Mouse (Mus musculus) intestine, postnatal 0 days (tissue): Measurements from ENCODE around the gene Cdadc1. TPM values are rescaled to one million over a fixed set of nuclear protein-coding genes. Genes with fewer than 3 reads are reported as not detected.

Source experiments
- ATAC-seq: fragments of 200-750 bp; cut with Nextera tagmentation; 2 replicates; pipeline ENCODE4 v1.8.0; 2017; ENCODE audit warnings: mild to moderate bottlenecking, moderate TSS enrichment, moderate library complexity
- H3K27ac ChIP-seq: fragments of 300-500 bp; sonication (generic); 2 replicates; pipeline ENCODE4 v1.5.1; 2014; ENCODE audit warnings: mild to moderate bottlenecking, low read depth, low read length, moderate library complexity
- H3K27me3 ChIP-seq: fragments of 300-500 bp; sonication (generic); replicated peaks from 2 replicates; pipeline ENCODE4 v1.6.1; 2014; ENCODE audit warnings: low read length, mixed read lengths; ENCODE audit not compliant: control insufficient read depth, insufficient read depth
- H3K36me3 ChIP-seq: fragments of 300-500 bp; sonication (generic); 2 replicates; pipeline ENCODE4 v1.6.1; 2014; ENCODE audit warnings: mild to moderate bottlenecking, moderate library complexity; ENCODE audit not compliant: control insufficient read depth, insufficient read depth
- H3K4me1 ChIP-seq: fragments of 300-500 bp; sonication (generic); replicated peaks from 2 replicates; pipeline ENCODE4 v1.6.1; 2014; ENCODE audit warnings: antibody characterized with exemption, low read length, mixed read lengths; ENCODE audit not compliant: control insufficient read depth, insufficient read depth
- H3K4me2 ChIP-seq: fragments of 300-500 bp; sonication (generic); replicated peaks from 2 replicates; pipeline ENCODE4 v1.6.1; 2014; ENCODE audit warnings: low read depth, mild to moderate bottlenecking, moderate library complexity
- H3K4me3 ChIP-seq: fragments of 300-500 bp; sonication (generic); 2 replicates; pipeline ENCODE4 v1.5.1; 2014; ENCODE audit warnings: low read depth, low read length
- H3K9ac ChIP-seq: fragments of 300-500 bp; sonication (generic); 2 replicates; pipeline ENCODE4 v1.6.1; 2014; ENCODE audit warnings: mild to moderate bottlenecking, low read depth, low read length
- H3K9me3 ChIP-seq: fragments of 300-500 bp; sonication (generic); 2 replicates; pipeline ENCODE4 v1.6.1; 2016; ENCODE audit warnings: mixed run types; ENCODE audit not compliant: control insufficient read depth
- CTCF ChIP-seq: sonication (generic); IDR thresholded peaks from 2 replicates; pipeline ENCODE4 v1.5.1; 2016; ENCODE audit warnings: low read depth, mild to moderate bottlenecking, control low read depth, antibody characterized with exemption, moderate library complexity
- WGBS: fragments of 180-500 bp; shearing (Covaris S2); extraction: QIAGEN DNeasy Blood & Tissue Kit; methylation state at CpG from one replicate; pipeline ENCODE4 v1.1.7; 2014; 5-methylcytosine and 5-hydroxymethylcytosine counted together
- polyA plus RNA-seq: library from polyadenylated mRNA; unstranded; fragments of >200 nt; fragmentation: Nextera tagmentation; extraction: Ambion mirVana; gene quantifications from 2 replicates; pipeline ENCODE4 v1.2.1, GENCODE M21; 2015

Gene Cdadc1
- polyA plus RNA-seq, 1 experiment from 2014 or later, result 22.3 TPM

GRCm38 (mm10) chr14:59576385-59576784 is 21.4 kb downstream of the Cdadc1 start:
- Histone ChIP-seq H3K4me2 (no peak overlapping the region), H3K27ac (no peak overlapping the region), H3K4me1 (no peaks in the 10 kb centered on the region), H3K27me3 (no peaks in the 10 kb centered on the region), H3K9me3 (no peaks in the 10 kb centered on the region), H3K9ac (no peak overlapping the region), H3K36me3 (peaks cover 48% of the 10 kb centered on the region), H3K4me3 (no peak overlapping the region)
- 90% methylated on average over 5 of the region's 5 CpGs for WGBS
- no peak for TF ChIP-seq CTCF
- ATAC-seq, result no peak

- Histone ChIP-seq H3K27me3 (no peaks in the 10 kb centered on the region), H3K9me3 (no peaks in the 10 kb centered on the region), H3K4me1 (no peaks in the 10 kb centered on the region), H3K36me3 (peaks cover 32% of the 10 kb centered on the region; the same call in 1 of the 2 replicates), H3K4me3 (no peak overlapping the region), H3K27ac (no peak overlapping the region), H3K9ac (no peak overlapping the region), H3K4me2 (no peak overlapping the region)
- no peak for ATAC-seq
- no peak for TF ChIP-seq CTCF
- 86% methylated on average over 6 of the region's 6 CpGs for WGBS
These were observed 31.0 kb downstream of the Cdadc1 start for GRCm38 (mm10) chr14:59566756-59567155.

DNA sequence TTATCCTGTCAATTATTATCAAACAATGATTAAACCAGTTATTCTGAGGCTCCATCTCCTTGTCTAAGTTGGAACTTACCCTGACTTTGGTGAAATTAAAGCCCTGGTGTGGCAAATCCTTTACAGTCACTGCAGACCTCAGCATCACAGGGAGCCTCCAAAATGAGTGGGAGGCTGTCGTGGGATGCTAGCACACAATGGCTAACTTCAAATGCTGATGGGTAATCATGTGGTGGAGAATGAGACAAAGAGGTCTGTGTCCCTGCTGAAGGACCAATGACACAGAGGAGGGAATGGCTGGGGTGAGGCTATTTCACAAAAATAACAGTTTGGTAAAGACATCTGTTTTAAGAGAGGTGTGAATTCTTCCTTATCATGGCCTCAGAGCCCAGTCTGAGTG is 39.9 kb downstream of the Cdadc1 start:
- Histone ChIP-seq H3K27me3 (no peaks in the 10 kb centered on the region), H3K4me3 (no peak overlapping the region), H3K9ac (no peak overlapping the region), H3K36me3 (no peaks in the 10 kb centered on the region), H3K4me2 (no peak overlapping the region), H3K9me3 (no peaks in the 10 kb centered on the region), H3K4me1 (no peaks in the 10 kb centered on the region), H3K27ac (no peak overlapping the region)
- ATAC-seq, result no peak
- WGBS, result 64% methylated on average over 1 of the region's 1 CpGs
- TF ChIP-seq CTCF, result no peak

DNA sequence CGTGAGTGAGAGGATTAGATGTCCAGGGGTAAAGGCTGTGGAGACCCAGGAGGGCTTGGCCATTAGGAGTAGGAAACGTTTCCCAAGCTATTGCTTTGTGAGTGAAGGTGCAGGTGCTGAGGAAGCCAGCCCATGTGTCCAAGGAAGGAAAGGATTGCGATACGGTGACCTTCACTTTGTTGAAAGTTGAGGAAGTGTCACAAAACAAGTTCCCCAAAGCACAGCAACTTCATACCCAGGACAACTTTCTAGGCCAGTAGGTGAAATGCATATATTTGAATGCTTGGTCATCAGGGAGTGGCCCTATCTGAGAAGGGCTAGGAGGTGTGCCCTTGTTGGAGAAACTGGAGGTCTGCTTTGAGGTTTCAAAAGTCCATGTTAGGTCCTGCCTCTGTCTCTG is 40.7 kb downstream of the Cdadc1 start:
- no peak for ATAC-seq
- no peak overlapping the region for H3K4me2 ChIP-seq

GRCm38 (mm10) chr14:59555928-59556531 is 41.7 kb downstream of the Cdadc1 start:
- Histone ChIP-seq H3K27me3 (no peaks in the 10 kb centered on the region), H3K9me3 (no peaks in the 10 kb centered on the region), H3K4me1 (no peaks in the 10 kb centered on the region), H3K36me3 (no peaks in the 10 kb centered on the region), H3K27ac (no peak overlapping the region), H3K4me2 (peak overlapping the region; percentile 51), H3K9ac (no peak overlapping the region), H3K4me3 (no peak overlapping the region)
- peak; percentile 54; the same call in 1 of the 2 replicates for ATAC-seq
- TF ChIP-seq CTCF, result peak; percentile 86
- WGBS, result 46% methylated on average over 13 of the region's 13 CpGs

More for the DNA sequence above, 40.7 kb downstream of the Cdadc1 start:
- WGBS, result 64% methylated on average over 4 of the region's 4 CpGs
- no peak overlapping the region for H3K4me3 ChIP-seq
- H3K27ac ChIP-seq, result no peak overlapping the region
- no peaks in the 10 kb centered on the region for H3K9me3 ChIP-seq
- H3K4me1 ChIP-seq, result no peaks in the 10 kb centered on the region
- no peaks in the 10 kb centered on the region for H3K36me3 ChIP-seq
- H3K27me3 ChIP-seq, result no peaks in the 10 kb centered on the region
- H3K9ac ChIP-seq, result no peak overlapping the region
- no peak for TF ChIP-seq CTCF

DNA sequence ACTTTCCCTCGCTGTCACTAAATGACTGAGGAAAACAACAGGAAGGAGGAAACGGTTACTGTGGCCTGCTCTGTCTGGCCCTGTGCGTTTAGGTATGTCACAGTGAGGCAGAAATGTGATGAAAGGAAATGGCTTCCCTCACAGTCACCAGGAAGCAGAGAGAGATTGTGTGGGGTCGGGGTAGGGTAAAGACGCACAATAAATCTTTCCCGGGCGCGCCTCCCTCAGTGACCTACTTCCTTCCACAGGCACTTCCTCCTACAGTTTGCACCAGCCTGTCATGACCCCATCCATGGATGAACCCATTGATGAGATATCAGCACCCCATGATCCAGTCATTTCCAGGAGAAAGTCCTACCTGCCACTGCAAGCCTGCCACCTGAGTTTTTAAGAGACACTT is 42.7 kb downstream of the Cdadc1 start:
- peak; percentile 16; the same call in 1 of the 2 replicates for ATAC-seq
- Histone ChIP-seq H3K9ac (no peak overlapping the region), H3K27ac (no peak overlapping the region), H3K4me3 (no peak overlapping the region), H3K27me3 (no peaks in the 10 kb centered on the region), H3K36me3 (no peaks in the 10 kb centered on the region), H3K9me3 (no peaks in the 10 kb centered on the region), H3K4me2 (no peak overlapping the region), H3K4me1 (no peaks in the 10 kb centered on the region)
- no peak for TF ChIP-seq CTCF
- WGBS, result 75% methylated on average over 8 of the region's 8 CpGs
